Mouse (Mus musculus) heart, adult 2 months (tissue): ENCODE measurements around the gene Lrrc32.

ENCODE experiments used
- CTCF ChIP-seq: fragments of 200-600 bp; IDR thresholded peaks from 2 replicates; pipeline ENCODE4 v1.8.1; 2022; ENCODE audit warnings: antibody characterized with exemption, mild to moderate bottlenecking, moderate library complexity
- POLR2A ChIP-seq: fragments of 200-500 bp; IDR thresholded peaks from 2 replicates; pipeline ENCODE4 v1.6.1; 2011; ENCODE audit warnings: mild to moderate bottlenecking, low read depth, low read length, control low read depth; ENCODE audit not compliant: insufficient read depth

GRCm38 (mm10) chr7:98495591-98495990 is 6.5 kb downstream of the Lrrc32 start:
- TF ChIP-seq POLR2A (no peak), CTCF (no peak)
